Mouse (Mus musculus) embryonic fibroblast, embryonic 13.5 days (primary cell): ENCODE data around the gene Fabp2. TPM values are rescaled to one million over a fixed set of nuclear protein-coding genes. Genes with fewer than 3 reads are reported as not detected.
"Not testable (repeated sequence)": the region's sequence is repeated elsewhere in the genome, so short reads cannot be mapped to it uniquely, and the experiment has no call there.

Source experiments
- H3K27ac ChIP-seq: 2 replicates; pipeline ENCODE4 v1.5.1; 2012; ENCODE audit warnings: low read length, control low read depth, inconsistent platforms; ENCODE audit not compliant: insufficient read depth
- H3K4me1 ChIP-seq: 2 replicates; pipeline ENCODE4 v1.6.1; 2011; ENCODE audit warnings: low read length; ENCODE audit not compliant: control insufficient read depth, insufficient read depth
- H3K4me3 ChIP-seq: 2 replicates; pipeline ENCODE4 v1.5.1; 2011; ENCODE audit warnings: mild to moderate bottlenecking, control low read depth, low read length; ENCODE audit not compliant: insufficient read depth
- CTCF ChIP-seq: IDR thresholded peaks from 2 replicates; pipeline ENCODE4 v1.5.1; 2011; ENCODE audit warnings: mild to moderate bottlenecking, control low read depth, low read length, moderate library complexity, borderline replicate concordance; ENCODE audit not compliant: insufficient read depth
- POLR2A ChIP-seq: IDR thresholded peaks from 2 replicates; pipeline ENCODE4 v1.6.1; 2011; ENCODE audit warnings: low read depth, mild to moderate bottlenecking, control low read depth, low read length, moderate library complexity
- polyA plus RNA-seq: library from polyadenylated mRNA; stranded (reverse); fragments of >200 nt; gene quantifications from 2 replicates; pipeline ENCODE4 v1.2.4, GENCODE M21; 2011; ENCODE audit warnings: low read depth; ENCODE audit not compliant: missing spikeins, insufficient read length

The Fabp2 gene
- polyA plus RNA-seq, 1 experiment = not detected

GRCm38 (mm10) chr3:122919260-122919659 is 24.4 kb downstream of the Fabp2 start, which contains the start of gene Gm10959:
Gene Gm10959 (minus strand): TSS chr3:122919360.
- H3K4me1 ChIP-seq = no peaks in the 10 kb centered on the region
- H3K27ac ChIP-seq = no peak within 1 kb of the TSS
- no peak within 1 kb of the TSS for H3K4me3 ChIP-seq
- TF ChIP-seq CTCF = no peak

GRCm38 (mm10) chr3:122920572-122921435 is 25.9 kb downstream of the Fabp2 start:
- TF ChIP-seq CTCF (no peak), POLR2A (0 out of 2 replicates have a peak, but pooled peaks have one; percentile 24)
- Histone ChIP-seq H3K27ac (peak overlapping the region; percentile 58), H3K4me3 (no peak overlapping the region)

GRCm38 (mm10) chr3:122921676-122922527 is 27.0 kb downstream of the Fabp2 start:
- Histone ChIP-seq H3K27ac (0 out of 2 replicates have a peak overlapping the region, but pooled peaks have one; percentile 9), H3K4me3 (no peak overlapping the region), H3K4me1 (peaks cover 6% of the 10 kb centered on the region; the same call in 1 of the 2 replicates)
- TF ChIP-seq POLR2A (no peak), CTCF (no peak)

More at GRCm38 (mm10) chr3:122920572-122921435, 25.9 kb downstream of the Fabp2 start:
- H3K4me1 ChIP-seq = no peaks in the 10 kb centered on the region

- peaks cover 6% of the 10 kb centered on the region; the same call in 1 of the 2 replicates for H3K4me1 ChIP-seq
- no peak overlapping the region for H3K27ac ChIP-seq
- H3K4me3 ChIP-seq = no peak overlapping the region
- no peak for TF ChIP-seq POLR2A
- TF ChIP-seq CTCF = no peak
Measured at GRCm38 (mm10) chr3:122923147-122923546, 28.3 kb downstream of the Fabp2 start.

- Histone ChIP-seq H3K4me1 (peaks cover 6% of the 10 kb centered on the region; the same call in 1 of the 2 replicates), H3K27ac (peak within 1 kb of the TSS; percentile 75), H3K4me3 (peak within 1 kb of the TSS; percentile 79)
- TF ChIP-seq POLR2A = peak; percentile 91
- TF ChIP-seq CTCF = no peak
Measured at GRCm38 (mm10) chr3:122924009-122924914, 29.4 kb downstream of the Fabp2 start, which contains the start of gene 1810037I17Rik. Gene 1810037I17Rik (plus strand): TSS chr3:122924203.

GRCm38 (mm10) chr3:122929723-122930122 is 34.9 kb downstream of the Fabp2 start:
- TF ChIP-seq POLR2A = no peak
- no peak for TF ChIP-seq CTCF
- no peak overlapping the region for H3K4me3 ChIP-seq
- H3K4me1 ChIP-seq = peaks cover 6% of the 10 kb centered on the region; the same call in 1 of the 2 replicates
- H3K27ac ChIP-seq = no peak overlapping the region

GRCm38 (mm10) chr3:122932466-122932865 is 37.6 kb downstream of the Fabp2 start:
- no peaks in the 10 kb centered on the region for H3K4me1 ChIP-seq
- no peak overlapping the region for H3K27ac ChIP-seq
- no peak for TF ChIP-seq POLR2A
- TF ChIP-seq CTCF = no peak
- H3K4me3 ChIP-seq = no peak overlapping the region

- not testable (repeated sequence) for H3K4me1 ChIP-seq, H3K4me3 ChIP-seq, H3K27ac ChIP-seq
Measured at GRCm38 (mm10) chr3:122937176-122937575, 42.3 kb downstream of the Fabp2 start.

- Histone ChIP-seq H3K4me1 (0 out of 2 replicates have a peak, but pooled peaks cover 2% of the 10 kb centered on the region), H3K4me3 (no peak overlapping the region), H3K27ac (no peak overlapping the region)
- TF ChIP-seq POLR2A (no peak), CTCF (no peak)
Measured at GRCm38 (mm10) chr3:122939215-122939614, 44.3 kb downstream of the Fabp2 start.
